ENCODE assay signal across 26 mouse cellular contexts in the genomic region with DNA sequence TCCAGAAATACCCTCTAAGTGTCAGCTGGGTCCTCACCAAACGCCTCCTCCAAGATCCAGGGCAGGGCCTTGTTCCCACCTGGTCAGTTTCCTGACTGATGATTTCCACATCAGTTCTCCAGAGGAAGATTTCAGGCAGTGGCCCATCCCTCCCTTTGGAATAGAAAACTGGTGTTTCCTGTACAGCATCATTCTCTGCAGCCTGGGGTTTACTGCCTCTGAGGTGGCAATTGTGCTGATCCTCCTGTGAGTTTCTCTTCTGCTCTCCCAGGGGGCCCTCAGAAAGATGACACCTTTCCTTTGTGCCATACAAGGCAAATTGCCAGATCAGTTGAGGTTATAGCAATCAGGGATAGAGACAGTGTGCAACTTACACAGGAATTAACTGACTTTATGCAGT. TPM values are rescaled to one million over a fixed set of nuclear protein-coding genes. Genes with fewer than 3 reads are reported as not detected.
A peak's percentile ranks its signal among the peaks of the same experiment; 100 is the strongest.
DNase-seq lines count a peak whose midpoint lies in the region; ATAC-seq and TF ChIP-seq lines count a peak whose summit lies in the region.
"Had no signal": no experiment of that assay in that cellular context is flagged by ENCODE, and none has a peak within 500 bp of the region (broad histone marks: within the 10 kb centered on the region; RNA-seq: fewer than 3 reads in every experiment).

No protein-coding gene starts in this region.

- H3K9ac ChIP-seq in embryonic facial prominence, embryonic 13.5 days: no peak overlapping the region
- no peak overlapping the region for H3K9ac ChIP-seq in embryonic facial prominence, embryonic 15.5 days
- H3K9ac ChIP-seq: embryonic facial prominence, embryonic 12.5 days; forebrain, embryonic 12.5 days had no signal

- peaks cover 72% of the 10 kb centered on the region for H3K36me3 ChIP-seq in embryonic facial prominence, embryonic 13.5 days
- H3K36me3 ChIP-seq in embryonic facial prominence, embryonic 10.5 days (replicated peaks): peaks cover 93% of the 10 kb centered on the region
- H3K36me3 ChIP-seq in heart, embryonic 10.5 days: peaks cover 61% of the 10 kb centered on the region
- H3K36me3 ChIP-seq in embryonic facial prominence, embryonic 15.5 days: peaks cover 73% of the 10 kb centered on the region

- no peak overlapping the region for H3K4me3 ChIP-seq in embryonic facial prominence, embryonic 13.5 days
- no peak overlapping the region for H3K4me3 ChIP-seq in embryonic facial prominence, embryonic 10.5 days
- H3K4me3 ChIP-seq in heart, embryonic 10.5 days: no peak overlapping the region
- no peak overlapping the region for H3K4me3 ChIP-seq in embryonic facial prominence, embryonic 15.5 days (replicated peaks)
- H3K4me3 ChIP-seq in layer of hippocampus, adult 2 months: no peak overlapping the region
- H3K4me3 ChIP-seq: embryonic facial prominence, embryonic 12.5 days; erythroblast, embryonic 14.5 days; forebrain, embryonic 10.5 days; forebrain, embryonic 12.5 days had no signal

- TF ChIP-seq CTCF in layer of hippocampus, adult 2 months (conservative IDR thresholded peaks at IDR 0.05): no peak

- no peak overlapping the region for H3K4me2 ChIP-seq in embryonic facial prominence, embryonic 13.5 days
- H3K4me2 ChIP-seq in embryonic facial prominence, embryonic 15.5 days (replicated peaks): no peak overlapping the region
- H3K4me2 ChIP-seq: embryonic facial prominence, embryonic 12.5 days; forebrain, embryonic 12.5 days had no signal

- no peak for ATAC-seq in embryonic facial prominence, embryonic 13.5 days (ENCODE audit: insufficient number of reproducible peaks, insufficient read depth, low FRiP score, low TSS enrichment, low read depth)
- peak; percentile 35; the same call in 1 of the 2 replicates for ATAC-seq in embryonic facial prominence, embryonic 15.5 days (ENCODE audit: insufficient number of reproducible peaks, low FRiP score, low TSS enrichment, low read depth)
- ATAC-seq: CD4-positive, CD25-positive, alpha-beta regulatory T cell, adult 4 months; forebrain, embryonic 14.5 days; forebrain, embryonic 16.5 days had no signal

- no peaks in the 10 kb centered on the region for H3K4me1 ChIP-seq in embryonic facial prominence, embryonic 13.5 days
- 0 out of 2 replicates have a peak, but pooled peaks cover 3% of the 10 kb centered on the region for H3K4me1 ChIP-seq in embryonic facial prominence, embryonic 10.5 days
- H3K4me1 ChIP-seq in heart, embryonic 10.5 days: no peaks in the 10 kb centered on the region
- no peaks in the 10 kb centered on the region for H3K4me1 ChIP-seq in embryonic facial prominence, embryonic 15.5 days
- H3K4me1 ChIP-seq: embryonic facial prominence, embryonic 12.5 days; forebrain, embryonic 10.5 days; forebrain, embryonic 12.5 days had no signal

- H3K9me3 ChIP-seq in embryonic facial prominence, embryonic 13.5 days: no peaks in the 10 kb centered on the region
- no peaks in the 10 kb centered on the region for H3K9me3 ChIP-seq in embryonic facial prominence, embryonic 10.5 days
- no peaks in the 10 kb centered on the region for H3K9me3 ChIP-seq in heart, embryonic 10.5 days
- no peaks in the 10 kb centered on the region for H3K9me3 ChIP-seq in embryonic facial prominence, embryonic 15.5 days (replicated peaks)
- H3K9me3 ChIP-seq: embryonic facial prominence, embryonic 12.5 days; forebrain, embryonic 10.5 days; forebrain, embryonic 12.5 days; G1E had no signal

- DNase-seq in embryonic facial prominence, embryonic 10.5 days (ENCODE audit: low spot score): no peak
- DNase-seq in heart, embryonic 10.5 days (ENCODE audit: low spot score): peak; percentile 63
- no peak for DNase-seq in heart, adult 8-10 months (ENCODE audit: low spot score)
- no peak for DNase-seq in layer of hippocampus, adult 2 months (ENCODE audit: low spot score in 2 of 2)
- DNase-seq: adrenal gland, adult 2 months; adrenal gland, postnatal 10 days; adrenal gland, postnatal 25 days; B cell, adult 2 months; cerebellum, adult 11 months; cerebellum, adult 18-20 months; cerebellum, adult 8-10 months; cerebellum, adult 9-11 months; cerebellum, postnatal 14 days; cerebellum, postnatal 36 days; embryo, embryonic 11 days had no signal

- H3K27ac ChIP-seq in embryonic facial prominence, embryonic 13.5 days: peak overlapping the region; percentile 69
- no peak overlapping the region for H3K27ac ChIP-seq in embryonic facial prominence, embryonic 10.5 days (replicated peaks)
- H3K27ac ChIP-seq in heart, embryonic 10.5 days: no peak overlapping the region
- H3K27ac ChIP-seq in embryonic facial prominence, embryonic 15.5 days (replicated peaks): 0 out of 2 replicates have a peak overlapping the region, but pooled peaks have one; percentile 17
- H3K27ac ChIP-seq in layer of hippocampus, adult 2 months: no peak overlapping the region
- H3K27ac ChIP-seq: embryonic facial prominence, embryonic 12.5 days; forebrain, embryonic 10.5 days; forebrain, embryonic 12.5 days had no signal

- WGBS in embryonic facial prominence, embryonic 13.5 days: 71% methylated on average over 1 of the region's 1 CpGs
- WGBS in embryonic facial prominence, embryonic 10.5 days: 90% methylated on average over 1 of the region's 1 CpGs
- 55% methylated on average over 1 of the region's 1 CpGs for WGBS in heart, embryonic 10.5 days
- 57% methylated on average over 1 of the region's 1 CpGs for WGBS in embryonic facial prominence, embryonic 15.5 days

- no peaks in the 10 kb centered on the region for H3K27me3 ChIP-seq in embryonic facial prominence, embryonic 13.5 days
- H3K27me3 ChIP-seq in embryonic facial prominence, embryonic 10.5 days (replicated peaks; ENCODE audit: low read depth, poor library complexity, severe bottlenecking): no peaks in the 10 kb centered on the region
- H3K27me3 ChIP-seq in heart, embryonic 10.5 days (ENCODE audit: insufficient read depth, poor library complexity, severe bottlenecking): no peaks in the 10 kb centered on the region
- no peaks in the 10 kb centered on the region for H3K27me3 ChIP-seq in embryonic facial prominence, embryonic 15.5 days
- H3K27me3 ChIP-seq: CH12.LX; embryonic facial prominence, embryonic 12.5 days; forebrain, embryonic 12.5 days had no signal

RNA-seq across cellular contexts. Expression of a gene that starts 48.3 kb away (rescaled TPM):
- 20.4 and 20.9 TPM in 2 replicates for polyA plus RNA-seq in embryonic facial prominence, embryonic 13.5 days (2015; fragmentation: Nextera tagmentation; extraction: Ambion mirVana)
- 18.6 and 22.4 TPM in 2 replicates for polyA plus RNA-seq in embryonic facial prominence, embryonic 10.5 days (2016; fragmentation: Nextera tagmentation; extraction: Ambion mirVana)
- polyA plus RNA-seq in heart, embryonic 10.5 days (2016; fragmentation: Nextera tagmentation; extraction: Ambion mirVana): 19.0 and 19.2 TPM in 2 replicates
- 10 to 100 TPM; 22.2 to 28.5 (median 25.3) TPM for total RNA-seq in heart, adult 8-10 months (2022)
- polyA plus RNA-seq in embryonic facial prominence, embryonic 15.5 days (2015; fragmentation: Nextera tagmentation; extraction: Ambion mirVana): 27.8 and 28.8 TPM in 2 replicates
- 10 to 100 TPM; 34.9 to 36.1 TPM for total RNA-seq in layer of hippocampus, adult 2 months (2021)

RNA-seq across cellular contexts. Expression of a gene that starts 48.4 kb away (rescaled TPM):
- 15.2 and 16.9 TPM in 2 replicates for polyA plus RNA-seq in embryonic facial prominence, embryonic 13.5 days (2015; fragmentation: Nextera tagmentation; extraction: Ambion mirVana)
- polyA plus RNA-seq in embryonic facial prominence, embryonic 10.5 days (2016; fragmentation: Nextera tagmentation; extraction: Ambion mirVana): 10.2 and 12.4 TPM in 2 replicates
- polyA plus RNA-seq in heart, embryonic 10.5 days (2016; fragmentation: Nextera tagmentation; extraction: Ambion mirVana): 1.6 and 7.0 TPM in 2 replicates
- under 1 TPM in 1 of 4 experiments, not detected in 3; 0.75 TPM for total RNA-seq in heart, adult 8-10 months (2022)
- 22.5 and 23.6 TPM in 2 replicates for polyA plus RNA-seq in embryonic facial prominence, embryonic 15.5 days (2015; fragmentation: Nextera tagmentation; extraction: Ambion mirVana)
- total RNA-seq in layer of hippocampus, adult 2 months (2021): 1 to 10 TPM in 1 of 2 experiments, under 1 TPM in 1; 0.98 to 1.1 TPM
- polyA plus RNA-seq: CD4-positive, CD25-positive, alpha-beta regulatory T cell, adult 4 months; erythroblast, embryonic 14.5 days; G1E had no signal

RNA-seq across cellular contexts. Expression of a gene that starts 56.1 kb away (rescaled TPM):
- 2.5 and 4.0 TPM in 2 replicates for polyA plus RNA-seq in embryonic facial prominence, embryonic 13.5 days (2015; fragmentation: Nextera tagmentation; extraction: Ambion mirVana)
- polyA plus RNA-seq in embryonic facial prominence, embryonic 10.5 days (2016; fragmentation: Nextera tagmentation; extraction: Ambion mirVana): 2.5 and 3.6 TPM in 2 replicates
- polyA plus RNA-seq in heart, embryonic 10.5 days (2016; fragmentation: Nextera tagmentation; extraction: Ambion mirVana): 0.89 and 2.7 TPM in 2 replicates
- 1 to 10 TPM in 2 of 4 experiments, under 1 TPM in 2; 0.26 to 1.5 (median 0.86) TPM for total RNA-seq in heart, adult 8-10 months (2022)
- 3.4 and 6.3 TPM in 2 replicates for polyA plus RNA-seq in embryonic facial prominence, embryonic 15.5 days (2015; fragmentation: Nextera tagmentation; extraction: Ambion mirVana)
- 1 to 10 TPM; 4.5 to 5.0 TPM for total RNA-seq in layer of hippocampus, adult 2 months (2021)

Comparison
In these comparisons a context has a peak if more than half of its experiments do, and no peak if none do; other contexts are left out.
1. H3K27ac ChIP-seq: peak in embryonic facial prominence, embryonic 13.5 days (single experiment) and embryonic facial prominence, embryonic 15.5 days (single experiment); none in embryonic facial prominence, embryonic 10.5 days (single experiment), heart, embryonic 10.5 days (single experiment) and layer of hippocampus, adult 2 months (single experiment).